Mouse (Mus musculus): ENCODE data around the gene Hbs1l. TPM values are rescaled to one million over a fixed set of nuclear protein-coding genes. Genes with fewer than 3 reads are reported as not detected.

Hbs1l gene
- polyA plus RNA-seq, 1 experiment, result 27.4 TPM

GRCm38 (mm10) chr10:21301822-21302221 lies 6.0 kb downstream of the Hbs1l start:
- Histone ChIP-seq H3K27ac (ENCODE audit: insufficient read depth, low read depth, low read length) (no peak overlapping the region), H3K4me3 (ENCODE audit: insufficient read depth, low read length) (no peak overlapping the region), H3K4me1 (ENCODE audit: control insufficient read depth, insufficient read depth, low read length) (peaks cover 6% of the 10 kb centered on the region; the same call in 1 of the 2 replicates)
- TF ChIP-seq POLR2A (IDR thresholded peaks at IDR 0.05; ENCODE audit: borderline replicate concordance, low read depth, low read length) (no peak), CTCF (IDR thresholded peaks at IDR 0.05; ENCODE audit: low read depth, low read length) (no peak)

GRCm38 (mm10) chr10:21304672-21305632 lies 9.2 kb downstream of the Hbs1l start:
- H3K4me3 ChIP-seq (ENCODE audit: insufficient read depth, low read length), result no peak overlapping the region
- H3K4me1 ChIP-seq (ENCODE audit: control insufficient read depth, insufficient read depth, low read length), result no peaks in the 10 kb centered on the region
- TF ChIP-seq POLR2A (IDR thresholded peaks at IDR 0.05; ENCODE audit: borderline replicate concordance, low read depth, low read length) (no peak), CTCF (IDR thresholded peaks at IDR 0.05; ENCODE audit: low read depth, low read length) (no peak)
- no peak overlapping the region for H3K27ac ChIP-seq (ENCODE audit: insufficient read depth, low read depth, low read length)

DNA sequence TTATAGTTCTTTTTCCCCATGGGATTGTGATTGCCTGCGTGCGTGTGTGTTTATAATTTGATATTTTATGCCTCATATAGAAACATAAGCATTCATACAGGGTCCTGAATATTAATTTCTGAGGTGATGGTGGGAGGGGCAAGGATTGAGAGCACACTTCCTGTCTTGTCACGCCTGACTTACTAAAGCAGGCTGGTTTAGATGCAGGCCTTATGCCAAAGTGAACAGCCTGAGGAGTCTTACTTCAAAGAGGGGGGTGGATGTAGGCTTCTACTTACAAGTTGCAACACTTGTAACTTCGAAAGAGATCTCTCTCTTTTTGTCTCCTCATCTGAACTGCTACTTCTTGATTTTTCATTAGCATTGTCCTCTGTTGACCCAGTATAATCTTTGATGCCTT lies 18.0 kb downstream of the Hbs1l start:
- Histone ChIP-seq H3K27ac (ENCODE audit: insufficient read depth, low read depth, low read length) (no peak overlapping the region), H3K4me3 (ENCODE audit: insufficient read depth, low read length) (no peak overlapping the region), H3K4me1 (ENCODE audit: control insufficient read depth, insufficient read depth, low read length) (no peaks in the 10 kb centered on the region)
- TF ChIP-seq POLR2A (IDR thresholded peaks at IDR 0.05; ENCODE audit: borderline replicate concordance, low read depth, low read length), result no peak
- TF ChIP-seq CTCF (IDR thresholded peaks at IDR 0.05; ENCODE audit: low read depth, low read length), result no peak

GRCm38 (mm10) chr10:21316123-21316522 lies 20.3 kb downstream of the Hbs1l start:
- no peak overlapping the region for H3K27ac ChIP-seq (ENCODE audit: insufficient read depth, low read depth, low read length)
- H3K4me1 ChIP-seq (ENCODE audit: control insufficient read depth, insufficient read depth, low read length), result no peaks in the 10 kb centered on the region
- TF ChIP-seq POLR2A (IDR thresholded peaks at IDR 0.05; ENCODE audit: borderline replicate concordance, low read depth, low read length) (no peak), CTCF (IDR thresholded peaks at IDR 0.05; ENCODE audit: low read depth, low read length) (no peak)
- no peak overlapping the region for H3K4me3 ChIP-seq (ENCODE audit: insufficient read depth, low read length)

DNA sequence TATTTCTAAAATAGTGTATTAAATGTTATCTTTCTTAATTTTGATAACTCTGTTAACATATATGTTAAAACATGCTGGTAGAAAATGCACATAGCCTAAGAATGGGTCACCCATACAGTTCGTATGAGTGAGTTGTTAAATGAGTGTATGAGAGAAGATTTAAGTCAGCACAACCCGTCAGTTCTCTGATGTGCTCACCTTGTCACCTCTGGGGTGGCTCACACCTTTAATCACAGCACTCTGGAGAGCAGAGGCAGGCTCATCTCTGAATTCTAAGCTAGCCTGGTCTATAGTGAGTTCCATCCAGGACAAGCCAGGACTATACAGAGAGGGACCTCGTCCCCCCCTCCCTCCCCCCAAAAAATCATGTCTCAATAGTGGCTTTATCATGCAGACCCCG lies 22.5 kb downstream of the Hbs1l start:
- Histone ChIP-seq H3K4me3 (ENCODE audit: insufficient read depth, low read length) (no peak overlapping the region), H3K27ac (ENCODE audit: insufficient read depth, low read depth, low read length) (no peak overlapping the region), H3K4me1 (ENCODE audit: control insufficient read depth, insufficient read depth, low read length) (no peaks in the 10 kb centered on the region)
- TF ChIP-seq CTCF (IDR thresholded peaks at IDR 0.05; ENCODE audit: low read depth, low read length) (no peak), POLR2A (IDR thresholded peaks at IDR 0.05; ENCODE audit: borderline replicate concordance, low read depth, low read length) (no peak)

GRCm38 (mm10) chr10:21318996-21319395 lies 23.2 kb downstream of the Hbs1l start:
- Histone ChIP-seq H3K4me1 (ENCODE audit: control insufficient read depth, insufficient read depth, low read length) (no peaks in the 10 kb centered on the region), H3K27ac (ENCODE audit: insufficient read depth, low read depth, low read length) (no peak overlapping the region), H3K4me3 (ENCODE audit: insufficient read depth, low read length) (no peak overlapping the region)
- no peak for TF ChIP-seq POLR2A (IDR thresholded peaks at IDR 0.05; ENCODE audit: borderline replicate concordance, low read depth, low read length)
- no peak for TF ChIP-seq CTCF (IDR thresholded peaks at IDR 0.05; ENCODE audit: low read depth, low read length)

- no peak overlapping the region for H3K4me3 ChIP-seq (ENCODE audit: insufficient read depth, low read length)
- H3K4me1 ChIP-seq (ENCODE audit: control insufficient read depth, insufficient read depth, low read length), result no peaks in the 10 kb centered on the region
- TF ChIP-seq CTCF (IDR thresholded peaks at IDR 0.05; ENCODE audit: low read depth, low read length), result no peak
- TF ChIP-seq POLR2A (IDR thresholded peaks at IDR 0.05; ENCODE audit: borderline replicate concordance, low read depth, low read length), result no peak
- no peak overlapping the region for H3K27ac ChIP-seq (ENCODE audit: insufficient read depth, low read depth, low read length)
Observed at GRCm38 (mm10) chr10:21320601-21321000, 24.8 kb downstream of the Hbs1l start.

- TF ChIP-seq CTCF (IDR thresholded peaks at IDR 0.05; ENCODE audit: low read depth, low read length) (no peak), POLR2A (IDR thresholded peaks at IDR 0.05; ENCODE audit: borderline replicate concordance, low read depth, low read length) (no peak)
- H3K27ac ChIP-seq (ENCODE audit: insufficient read depth, low read depth, low read length), result no peak overlapping the region
Observed at GRCm38 (mm10) chr10:21326352-21326751, 30.6 kb downstream of the Hbs1l start.

DNA sequence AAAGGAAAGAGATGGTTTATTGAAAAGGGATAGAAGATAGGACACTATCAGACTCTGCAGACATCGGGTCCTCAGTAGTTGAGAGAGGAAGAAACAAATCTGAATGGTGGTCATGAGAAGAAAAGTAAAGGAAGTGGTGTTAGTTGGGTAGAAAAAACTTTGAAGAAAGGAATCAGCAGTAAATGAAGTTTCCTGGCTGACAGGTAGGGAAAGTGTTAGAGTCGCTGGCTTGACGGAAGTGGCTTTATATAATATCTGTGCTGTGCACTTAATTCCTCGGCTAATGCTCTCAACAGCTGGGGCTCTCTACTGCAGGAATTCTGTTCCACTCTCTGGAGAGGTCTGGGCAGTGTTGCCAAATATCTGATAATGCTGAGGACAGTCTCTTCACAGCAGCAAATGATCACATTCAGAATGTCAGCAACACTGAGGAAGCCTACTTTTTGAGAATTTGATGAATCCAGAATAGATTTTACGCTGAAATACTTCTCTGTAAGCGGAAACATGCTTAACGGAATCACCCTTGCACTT lies 31.9 kb downstream of the Hbs1l start:
- Histone ChIP-seq H3K4me1 (ENCODE audit: control insufficient read depth, insufficient read depth, low read length) (peaks cover 4% of the 10 kb centered on the region), H3K4me3 (ENCODE audit: insufficient read depth, low read length) (no peak overlapping the region), H3K27ac (ENCODE audit: insufficient read depth, low read depth, low read length) (no peak overlapping the region)
- TF ChIP-seq POLR2A (IDR thresholded peaks at IDR 0.05; ENCODE audit: borderline replicate concordance, low read depth, low read length) (no peak), CTCF (IDR thresholded peaks at IDR 0.05; ENCODE audit: low read depth, low read length) (no peak)

More at GRCm38 (mm10) chr10:21326352-21326751, 30.6 kb downstream of the Hbs1l start:
- Histone ChIP-seq H3K4me3 (ENCODE audit: insufficient read depth, low read length) (no peak overlapping the region), H3K4me1 (ENCODE audit: control insufficient read depth, insufficient read depth, low read length) (peaks cover 4% of the 10 kb centered on the region)

Data from bone marrow macrophage, adult 2 months (primary cell).